Mouse (Mus musculus) liver, adult (tissue): ENCODE measurements at regions not wholly inside any gene's neighbourhood (a gene's known extent, or its start where the extent isn't known, plus 50 kb on each side); places are given as distances from the start of the nearest gene placed in this dataset.

Source experiments
- GATA4 ChIP-seq: IDR thresholded peaks from 2 replicates; pipeline ENCODE4 v1.6.1; 2014; ENCODE audit warnings: mild to moderate bottlenecking, low read length; ENCODE audit not compliant: insufficient replicate concordance

DNA sequence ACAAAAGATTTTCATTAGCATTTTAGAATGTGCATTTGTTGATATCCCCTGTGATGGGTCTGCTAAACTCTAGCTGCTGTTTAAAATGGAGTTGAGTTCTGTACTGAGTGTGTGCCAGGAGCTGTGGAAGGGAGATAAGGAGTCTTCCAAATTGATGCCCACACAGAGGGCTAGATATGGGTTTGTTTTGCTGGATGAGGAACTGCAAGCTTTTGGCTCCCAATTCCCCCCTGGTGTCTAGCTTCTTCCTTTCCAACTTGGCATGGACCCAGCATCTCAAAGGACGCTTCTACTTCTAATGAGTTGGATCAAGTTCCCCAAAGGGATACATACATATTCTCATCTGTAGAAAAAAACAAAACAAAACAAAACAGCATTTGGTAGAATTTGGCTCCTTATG lies 577.0 kb upstream of the Large1 start:
- TF ChIP-seq GATA4, result no peak

DNA sequence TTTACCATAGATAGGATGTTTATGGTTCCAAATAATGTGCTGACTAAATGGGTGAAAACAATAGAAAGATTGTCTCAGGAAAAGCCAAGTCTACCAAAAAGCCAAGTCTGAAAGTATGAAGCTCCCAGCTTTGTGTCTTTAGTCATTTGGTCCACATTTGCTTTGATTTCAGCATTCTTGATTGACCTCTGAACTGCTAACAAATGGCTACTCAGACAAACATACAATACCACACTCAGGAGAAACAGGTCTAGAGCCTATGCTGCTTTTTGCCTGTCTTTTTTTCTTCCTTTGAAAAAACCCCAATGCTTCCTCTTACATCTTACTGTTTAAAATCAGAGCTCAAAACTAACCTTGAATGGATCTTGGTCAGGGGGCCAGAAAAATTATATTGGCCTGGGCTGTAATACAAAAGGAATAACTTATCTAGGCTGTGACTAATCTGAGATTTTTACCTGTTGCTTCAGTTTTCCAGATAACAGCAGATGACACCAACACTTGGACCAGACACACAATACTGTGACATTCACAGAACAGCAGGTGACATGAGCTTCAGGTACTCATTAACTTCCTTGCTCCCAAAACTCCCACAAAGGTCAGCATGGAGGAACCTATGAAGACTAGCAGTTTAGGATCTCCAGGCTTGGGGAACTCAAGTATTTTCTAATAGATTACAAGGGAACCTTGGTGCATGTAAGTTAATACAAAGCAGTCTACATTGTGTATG lies 572.3 kb upstream of the Large1 start:
- peak; percentile 13; the same call in 1 of the 2 replicates for TF ChIP-seq GATA4

DNA sequence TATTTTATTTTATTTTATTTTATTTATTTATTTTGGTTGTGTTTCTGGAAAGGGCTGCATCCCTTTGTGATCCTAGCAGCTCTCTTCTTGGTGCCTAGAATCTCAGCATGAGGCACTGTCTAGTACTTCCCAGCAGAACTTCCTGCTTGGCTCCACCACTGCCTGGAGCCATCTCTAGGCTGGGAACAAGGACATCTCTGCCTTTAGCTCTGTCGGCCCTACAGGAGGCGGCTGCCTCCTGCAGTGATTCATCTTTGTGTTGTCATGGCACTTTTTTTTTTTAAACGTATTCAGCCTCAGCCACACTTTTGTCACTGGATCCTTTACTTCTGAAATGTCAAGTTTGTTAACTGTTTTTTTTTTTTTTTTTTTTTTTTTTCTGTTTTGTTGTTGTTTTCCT lies 569.8 kb upstream of the Large1 start:
- no peak for TF ChIP-seq GATA4

DNA sequence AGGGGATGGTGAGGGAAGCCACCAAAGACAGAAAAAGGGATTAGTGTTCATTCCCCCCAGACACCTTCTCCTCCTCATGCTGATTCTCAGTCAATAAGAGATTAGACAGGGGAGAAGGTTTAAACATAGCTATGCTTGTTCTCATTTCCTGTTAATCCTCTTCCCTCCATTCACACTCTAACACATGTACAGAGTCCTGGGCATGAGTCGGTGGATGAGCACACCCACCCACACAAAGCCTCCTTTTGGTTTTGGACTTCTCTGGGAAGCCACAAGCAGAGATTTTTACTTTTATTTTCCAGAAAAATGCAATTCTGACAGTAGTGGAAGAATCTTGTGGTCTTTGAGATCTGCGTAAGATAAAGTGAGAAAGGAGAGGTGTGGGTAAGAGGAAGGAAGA lies 567.8 kb upstream of the Large1 start:
- TF ChIP-seq GATA4, result no peak

GRCm38 (mm10) chr8:73920564-73920963 lies 567.2 kb upstream of the Large1 start:
- no peak for TF ChIP-seq GATA4

- no peak for TF ChIP-seq GATA4
Measured at GRCm38 (mm10) chr8:73905071-73905470, 551.7 kb upstream of the Large1 start.

DNA sequence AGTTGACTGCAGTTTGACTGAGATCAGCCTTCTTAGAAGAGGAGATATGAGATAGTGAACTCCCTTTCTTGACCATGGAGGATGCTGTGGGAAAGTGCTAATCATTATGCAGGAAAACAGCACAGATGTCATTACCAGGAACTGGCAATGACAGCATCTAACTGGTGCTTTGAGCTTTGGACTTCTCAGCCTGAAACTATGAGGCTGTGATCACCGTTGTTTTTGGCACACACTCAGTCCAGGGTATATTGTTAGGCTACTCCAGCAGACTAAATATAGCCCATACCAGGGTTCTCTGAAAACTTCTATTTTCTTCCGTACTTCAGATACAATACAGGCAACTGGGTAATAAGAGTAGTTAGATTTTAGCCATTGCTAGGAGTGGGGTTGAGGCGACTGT lies 550.5 kb upstream of the Large1 start:
- TF ChIP-seq GATA4, result no peak

DNA sequence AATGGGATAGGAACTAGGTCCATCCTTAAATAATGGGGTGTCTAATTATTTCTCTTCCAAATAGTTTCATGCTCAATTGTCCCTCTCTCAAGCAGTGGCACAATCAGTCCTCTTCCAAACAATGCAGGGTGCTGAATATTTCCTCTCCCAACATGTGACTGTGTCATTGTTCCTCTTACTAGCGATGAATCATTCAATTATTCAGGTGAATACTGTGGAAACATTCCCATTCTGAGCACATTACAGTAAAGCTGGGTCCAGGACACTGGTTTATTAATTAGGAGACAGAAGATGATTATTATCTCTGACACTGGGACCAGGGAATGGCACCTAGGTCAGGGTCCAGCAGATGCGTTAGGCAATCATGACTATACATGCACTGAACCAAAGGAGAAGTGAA lies 532.6 kb upstream of the Large1 start:
- no peak for TF ChIP-seq GATA4

- TF ChIP-seq GATA4, result no peak
Measured at GRCm38 (mm10) chr8:73881606-73882005, 528.3 kb upstream of the Large1 start.
